Mouse (Mus musculus): ENCODE measurements around the gene Sgk1. TPM values are rescaled to one million over a fixed set of nuclear protein-coding genes. Genes with fewer than 3 reads are reported as not detected.
"Not testable (repeated sequence)": the region's sequence is repeated elsewhere in the genome, so short reads cannot be mapped to it uniquely, and the experiment has no call there.

The Sgk1 gene
- polyA plus RNA-seq, 1 experiment from 2014 or later, result 24.5 TPM

- Histone ChIP-seq H3K4me2 (ENCODE audit: low read depth, low read length, severe bottlenecking) (no peak overlapping the region), H3K9ac (ENCODE audit: low read length) (no peak overlapping the region), H3K36me3 (ENCODE audit: control insufficient read depth, insufficient read depth, low read length) (no peaks in the 10 kb centered on the region), H3K4me3 (ENCODE audit: low read depth, low read length) (no peak overlapping the region), H3K4me1 (replicated peaks; ENCODE audit: control insufficient read depth, insufficient read depth, low read length) (no peaks in the 10 kb centered on the region), H3K27ac (ENCODE audit: low read depth, low read length) (no peak overlapping the region), H3K9me3 (ENCODE audit: control insufficient read depth, low read length) (no peaks in the 10 kb centered on the region), H3K27me3 (ENCODE audit: control insufficient read depth, insufficient read depth, low read length) (no peaks in the 10 kb centered on the region)
- ATAC-seq (replicated peaks; ENCODE audit: low FRiP score) (no peak), DNase-seq (ENCODE audit: low spot score) (no peak)
- WGBS, result 69% methylated on average over 3 of the region's 3 CpGs
These were observed 7.3 kb downstream of the Sgk1 start for GRCm38 (mm10) chr10:21889141-21889765.

GRCm38 (mm10) chr10:21890293-21890692 lies 8.3 kb downstream of the Sgk1 start:
- Histone ChIP-seq H3K4me1 (replicated peaks; ENCODE audit: control insufficient read depth, insufficient read depth, low read length) (no peaks in the 10 kb centered on the region), H3K4me3 (ENCODE audit: low read depth, low read length) (no peak overlapping the region), H3K4me2 (ENCODE audit: low read depth, low read length, severe bottlenecking) (no peak overlapping the region), H3K27ac (ENCODE audit: low read depth, low read length) (no peak overlapping the region), H3K9me3 (ENCODE audit: control insufficient read depth, low read length) (no peaks in the 10 kb centered on the region), H3K27me3 (ENCODE audit: control insufficient read depth, insufficient read depth, low read length) (no peaks in the 10 kb centered on the region), H3K36me3 (ENCODE audit: control insufficient read depth, insufficient read depth, low read length) (no peaks in the 10 kb centered on the region), H3K9ac (ENCODE audit: low read length) (no peak overlapping the region)
- DNase-seq (ENCODE audit: low spot score) (no peak), ATAC-seq (replicated peaks; ENCODE audit: low FRiP score) (no peak)
- WGBS, result 83% methylated on average over 4 of the region's 4 CpGs

- Histone ChIP-seq H3K4me2 (ENCODE audit: low read depth, low read length, severe bottlenecking) (no peak overlapping the region), H3K27me3 (ENCODE audit: control insufficient read depth, insufficient read depth, low read length) (no peaks in the 10 kb centered on the region), H3K4me3 (ENCODE audit: low read depth, low read length) (no peak overlapping the region), H3K9me3 (ENCODE audit: control insufficient read depth, low read length) (no peaks in the 10 kb centered on the region), H3K9ac (ENCODE audit: low read length) (no peak overlapping the region), H3K27ac (ENCODE audit: low read depth, low read length) (no peak overlapping the region), H3K4me1 (replicated peaks; ENCODE audit: control insufficient read depth, insufficient read depth, low read length) (no peaks in the 10 kb centered on the region), H3K36me3 (ENCODE audit: control insufficient read depth, insufficient read depth, low read length) (no peaks in the 10 kb centered on the region)
- DNase-seq (ENCODE audit: low spot score) (no peak), ATAC-seq (replicated peaks; ENCODE audit: low FRiP score) (no peak)
- 72% methylated on average over 7 of the region's 7 CpGs for WGBS
These were observed 9.5 kb downstream of the Sgk1 start for GRCm38 (mm10) chr10:21891442-21891841.

DNA sequence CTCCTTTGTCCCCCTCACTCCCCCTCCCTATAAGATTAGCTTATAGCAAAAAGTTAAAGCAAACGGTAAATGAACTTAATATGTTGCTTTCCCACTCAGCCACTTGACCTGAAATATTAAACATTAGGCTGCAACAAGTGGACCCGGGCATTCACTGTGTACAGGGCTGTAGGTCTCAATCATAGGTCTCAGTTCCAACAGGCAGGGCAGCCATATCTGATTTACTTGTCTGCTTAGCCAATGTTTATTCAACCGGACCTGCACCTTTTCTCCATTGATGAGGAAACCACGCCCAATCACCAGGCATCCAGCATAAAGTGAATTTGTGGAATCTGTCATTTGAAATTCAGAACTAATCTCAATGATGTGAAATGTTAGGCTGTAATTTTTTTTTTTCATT lies 10.1 kb downstream of the Sgk1 start:
- Histone ChIP-seq H3K4me2 (ENCODE audit: low read depth, low read length, severe bottlenecking) (no peak overlapping the region), H3K27ac (ENCODE audit: low read depth, low read length) (no peak overlapping the region), H3K27me3 (ENCODE audit: control insufficient read depth, insufficient read depth, low read length) (no peaks in the 10 kb centered on the region), H3K9ac (ENCODE audit: low read length) (no peak overlapping the region), H3K4me1 (replicated peaks; ENCODE audit: control insufficient read depth, insufficient read depth, low read length) (no peaks in the 10 kb centered on the region), H3K36me3 (ENCODE audit: control insufficient read depth, insufficient read depth, low read length) (no peaks in the 10 kb centered on the region), H3K9me3 (ENCODE audit: control insufficient read depth, low read length) (no peaks in the 10 kb centered on the region), H3K4me3 (ENCODE audit: low read depth, low read length) (no peak overlapping the region)
- 82% methylated on average over 4 of the region's 4 CpGs for WGBS
- no peak for ATAC-seq (replicated peaks; ENCODE audit: low FRiP score)
- DNase-seq (ENCODE audit: low spot score), result no peak

GRCm38 (mm10) chr10:21898417-21898816 lies 16.4 kb downstream of the Sgk1 start:
- Histone ChIP-seq H3K9me3 (ENCODE audit: control insufficient read depth, low read length) (no peaks in the 10 kb centered on the region), H3K4me2 (ENCODE audit: low read depth, low read length, severe bottlenecking) (no peak overlapping the region), H3K27ac (ENCODE audit: low read depth, low read length) (no peak overlapping the region), H3K9ac (ENCODE audit: low read length) (no peak overlapping the region), H3K4me1 (replicated peaks; ENCODE audit: control insufficient read depth, insufficient read depth, low read length) (no peaks in the 10 kb centered on the region), H3K36me3 (ENCODE audit: control insufficient read depth, insufficient read depth, low read length) (no peaks in the 10 kb centered on the region), H3K27me3 (ENCODE audit: control insufficient read depth, insufficient read depth, low read length) (no peaks in the 10 kb centered on the region), H3K4me3 (ENCODE audit: low read depth, low read length) (no peak overlapping the region)
- 92% methylated on average over 4 of the region's 4 CpGs for WGBS
- DNase-seq (ENCODE audit: low spot score) (no peak), ATAC-seq (replicated peaks; ENCODE audit: low FRiP score) (no peak)

- WGBS, result 96% methylated on average over 17 of the region's 17 CpGs
- not testable (repeated sequence) for ATAC-seq (replicated peaks; ENCODE audit: low FRiP score); DNase-seq (ENCODE audit: low spot score)
These were observed 16.9 kb downstream of the Sgk1 start for GRCm38 (mm10) chr10:21898851-21899250.

GRCm38 (mm10) chr10:21899397-21899796 lies 17.4 kb downstream of the Sgk1 start:
- Histone ChIP-seq H3K4me1 (replicated peaks; ENCODE audit: control insufficient read depth, insufficient read depth, low read length) (no peaks in the 10 kb centered on the region), H3K9ac (ENCODE audit: low read length) (no peak overlapping the region), H3K4me3 (ENCODE audit: low read depth, low read length) (no peak overlapping the region), H3K27ac (ENCODE audit: low read depth, low read length) (no peak overlapping the region), H3K4me2 (ENCODE audit: low read depth, low read length, severe bottlenecking) (no peak overlapping the region), H3K9me3 (ENCODE audit: control insufficient read depth, low read length) (no peaks in the 10 kb centered on the region), H3K36me3 (ENCODE audit: control insufficient read depth, insufficient read depth, low read length) (no peaks in the 10 kb centered on the region), H3K27me3 (ENCODE audit: control insufficient read depth, insufficient read depth, low read length) (no peaks in the 10 kb centered on the region)
- DNase-seq (ENCODE audit: low spot score) (no peak), ATAC-seq (replicated peaks; ENCODE audit: low FRiP score) (no peak)
- 88% methylated on average over 3 of the region's 3 CpGs for WGBS

More at GRCm38 (mm10) chr10:21898851-21899250, 16.9 kb downstream of the Sgk1 start:
- not testable (repeated sequence) for H3K36me3 ChIP-seq (ENCODE audit: control insufficient read depth, insufficient read depth, low read length); H3K9me3 ChIP-seq (ENCODE audit: control insufficient read depth, low read length); H3K4me3 ChIP-seq (ENCODE audit: low read depth, low read length); H3K4me2 ChIP-seq (ENCODE audit: low read depth, low read length, severe bottlenecking); H3K27ac ChIP-seq (ENCODE audit: low read depth, low read length); H3K9ac ChIP-seq (ENCODE audit: low read length); H3K4me1 ChIP-seq (replicated peaks; ENCODE audit: control insufficient read depth, insufficient read depth, low read length); H3K27me3 ChIP-seq (ENCODE audit: control insufficient read depth, insufficient read depth, low read length)

- no peak for ATAC-seq (replicated peaks; ENCODE audit: low FRiP score)
- Histone ChIP-seq H3K4me3 (ENCODE audit: low read depth, low read length) (no peak overlapping the region), H3K4me2 (ENCODE audit: low read depth, low read length, severe bottlenecking) (no peak overlapping the region), H3K9ac (ENCODE audit: low read length) (no peak overlapping the region), H3K9me3 (ENCODE audit: control insufficient read depth, low read length) (no peaks in the 10 kb centered on the region; the same call in 1 of the 2 replicates), H3K27ac (ENCODE audit: low read depth, low read length) (no peak overlapping the region), H3K36me3 (ENCODE audit: control insufficient read depth, insufficient read depth, low read length) (no peaks in the 10 kb centered on the region), H3K27me3 (ENCODE audit: control insufficient read depth, insufficient read depth, low read length) (no peaks in the 10 kb centered on the region), H3K4me1 (replicated peaks; ENCODE audit: control insufficient read depth, insufficient read depth, low read length) (no peaks in the 10 kb centered on the region)
- 89% methylated on average over 10 of the region's 10 CpGs for WGBS
- DNase-seq (ENCODE audit: low spot score), result no peak
These were observed 20.5 kb downstream of the Sgk1 start for GRCm38 (mm10) chr10:21902152-21903140.

Data from forebrain, embryonic 11.5 days (tissue).